Mouse (Mus musculus) telencephalon, adult 2 months (tissue): ENCODE results near the gene Mpzl3.

Experiments used
- DNase-seq: peaks from one replicate; pipeline ENCODE4 v3.0.0-alpha.2; 2011; ENCODE audit warnings: low read depth, low spot score

Gene Mpzl3

GRCm38 (mm10) chr9:45042947-45043346 is 12.0 kb upstream of the Mpzl3 start:
- DNase-seq: no peak

DNA sequence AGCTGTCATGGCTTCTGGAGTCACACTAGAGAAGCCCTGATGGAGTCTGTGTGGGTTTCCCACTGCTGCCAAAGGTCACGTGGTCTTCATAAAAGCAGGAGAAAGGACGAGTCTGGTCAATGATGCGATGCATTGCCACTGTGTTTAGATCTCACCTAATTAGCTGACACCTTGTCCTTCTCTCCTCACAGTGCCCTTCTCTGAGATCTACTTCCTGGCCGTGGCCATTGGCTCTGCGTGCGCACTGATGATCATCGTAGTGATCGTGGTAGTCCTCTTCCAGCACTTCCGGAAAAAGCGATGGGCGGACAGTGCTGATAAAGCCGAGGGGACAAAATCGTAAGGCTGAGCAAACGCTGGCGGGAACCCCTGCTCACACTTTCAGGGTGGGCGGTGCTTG is 8.0 kb upstream of the Mpzl3 start:
- no peak for DNase-seq

DNA sequence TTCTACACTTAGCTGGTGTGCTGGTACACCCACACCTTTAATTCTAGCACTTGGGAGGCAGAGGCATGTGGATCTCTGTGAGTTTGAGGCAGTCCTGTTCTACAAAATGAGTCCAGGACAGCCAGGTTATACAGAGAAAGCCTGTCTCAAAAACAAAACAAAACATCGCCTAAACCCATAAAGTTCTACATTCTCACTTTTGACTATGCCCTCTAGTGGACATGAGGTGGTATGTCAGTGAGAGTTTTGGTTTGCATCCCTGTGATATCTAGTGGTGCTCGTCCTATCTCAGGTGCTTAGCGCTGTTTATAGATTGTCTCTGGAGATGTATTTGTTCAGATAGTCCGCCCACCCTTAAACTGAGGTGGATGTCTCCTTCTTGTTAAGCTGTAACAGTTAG is 6.5 kb upstream of the Mpzl3 start:
- DNase-seq: no peak

- DNase-seq: no peak
Measured at GRCm38 (mm10) chr9:45049731-45050130, 5.3 kb upstream of the Mpzl3 start.

GRCm38 (mm10) chr9:45050301-45050700 is 4.7 kb upstream of the Mpzl3 start:
- DNase-seq: no peak

DNA sequence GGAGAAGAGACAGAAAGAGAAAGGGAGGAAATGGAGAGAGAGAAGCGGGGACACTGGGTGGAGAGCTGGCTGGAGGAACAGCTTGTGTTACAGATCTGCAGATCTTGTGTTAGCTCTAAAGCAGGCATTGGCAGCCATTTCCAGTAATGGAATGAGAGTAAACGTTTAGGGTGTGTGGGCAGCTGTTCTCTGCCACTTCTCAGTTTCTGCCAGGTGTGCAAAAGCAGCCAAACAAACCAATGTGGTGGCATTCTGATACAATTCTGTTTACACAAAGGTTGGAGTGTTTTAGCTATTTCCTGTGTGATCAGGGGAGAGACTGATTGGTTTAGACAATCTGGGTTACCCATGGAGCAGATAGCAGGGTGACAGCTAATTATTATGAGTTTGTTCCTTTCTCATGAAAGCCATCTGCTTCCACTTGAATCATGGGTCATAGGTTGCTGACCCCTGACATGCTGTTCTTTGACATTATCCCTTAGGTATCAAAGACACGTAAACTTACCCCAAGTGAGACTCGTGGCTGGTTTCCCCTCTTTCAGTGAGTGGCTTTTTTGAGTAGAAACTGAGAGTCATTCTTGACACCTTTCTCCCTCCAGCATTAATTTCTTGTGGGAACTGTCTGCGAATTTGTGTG is 3.4 kb downstream of the Mpzl3 start:
- no peak for DNase-seq

DNA sequence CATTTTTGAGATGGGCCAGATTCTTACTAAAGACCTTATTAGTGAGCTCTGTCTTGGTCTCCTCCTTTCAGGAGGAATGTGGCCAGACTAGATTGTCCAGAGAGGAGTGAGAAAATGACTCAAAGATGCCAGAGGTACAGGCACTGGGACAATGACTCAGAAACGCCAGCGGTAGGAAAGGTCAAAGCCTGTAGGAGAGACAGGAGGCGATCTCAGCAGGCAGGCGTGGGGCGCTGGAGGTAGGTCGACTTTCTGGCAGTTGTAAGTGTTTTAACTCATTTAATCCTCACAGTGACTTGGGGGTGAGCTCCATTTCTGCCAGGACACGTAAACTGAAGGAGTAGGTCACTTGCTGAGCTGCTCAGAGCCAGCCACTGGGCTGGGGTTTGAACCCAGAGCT is 5.2 kb downstream of the Mpzl3 start:
- no peak for DNase-seq

GRCm38 (mm10) chr9:45062677-45063076 is 7.7 kb downstream of the Mpzl3 start:
- no peak for DNase-seq

DNA sequence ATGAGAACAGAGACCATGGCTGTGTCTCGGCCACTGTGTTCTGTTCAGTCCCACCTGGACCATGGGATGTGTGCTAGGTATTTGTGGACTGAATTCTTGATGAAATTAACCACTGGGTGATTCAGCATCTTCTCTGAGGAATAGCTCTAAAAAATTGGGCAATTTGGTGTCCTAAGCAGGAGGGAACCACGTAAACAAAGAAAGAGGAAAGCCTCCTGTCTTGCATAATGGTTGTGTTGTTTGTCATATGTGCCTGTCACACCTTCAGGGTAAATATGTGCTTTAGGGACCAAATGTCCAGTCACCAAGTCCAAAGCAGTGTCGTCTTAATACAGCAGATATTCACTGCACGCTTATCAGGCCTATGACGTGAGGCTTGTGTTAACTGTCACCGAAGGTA is 9.4 kb downstream of the Mpzl3 start:
- DNase-seq: no peak

DNA sequence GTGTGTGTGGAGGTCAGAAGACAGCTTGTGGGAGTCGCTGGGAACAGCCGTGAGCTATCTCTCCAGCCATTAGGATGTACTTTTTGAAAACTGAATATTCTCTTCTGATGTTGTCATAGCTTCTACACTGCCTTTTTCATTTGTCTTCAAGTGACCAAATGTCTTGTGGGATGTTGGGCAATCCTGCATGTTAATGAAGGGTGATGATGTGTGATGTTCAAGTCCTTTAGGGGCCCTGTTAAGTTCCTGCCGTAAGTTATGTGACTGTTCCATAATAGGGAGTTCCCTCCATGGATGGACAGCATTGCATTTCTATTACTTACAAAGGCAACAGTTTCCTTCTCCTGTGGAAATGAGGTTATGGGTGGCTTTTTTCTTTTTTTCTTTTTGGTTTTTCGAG is 11.7 kb downstream of the Mpzl3 start:
- DNase-seq: no peak

- DNase-seq: no peak
Measured at GRCm38 (mm10) chr9:45071800-45072199, 16.8 kb downstream of the Mpzl3 start.

GRCm38 (mm10) chr9:45077859-45078258 is 22.9 kb downstream of the Mpzl3 start:
- DNase-seq: no peak

- DNase-seq: no peak
Measured at GRCm38 (mm10) chr9:45079011-45079410, 24.0 kb downstream of the Mpzl3 start, which contains the start of gene Jaml. Gene Jaml, plus strand, starts transcription at chr9:45079183.

GRCm38 (mm10) chr9:45083132-45083531 is 28.1 kb downstream of the Mpzl3 start:
- DNase-seq: no peak

GRCm38 (mm10) chr9:45084556-45084955 is 29.6 kb downstream of the Mpzl3 start:
- DNase-seq: no peak

DNA sequence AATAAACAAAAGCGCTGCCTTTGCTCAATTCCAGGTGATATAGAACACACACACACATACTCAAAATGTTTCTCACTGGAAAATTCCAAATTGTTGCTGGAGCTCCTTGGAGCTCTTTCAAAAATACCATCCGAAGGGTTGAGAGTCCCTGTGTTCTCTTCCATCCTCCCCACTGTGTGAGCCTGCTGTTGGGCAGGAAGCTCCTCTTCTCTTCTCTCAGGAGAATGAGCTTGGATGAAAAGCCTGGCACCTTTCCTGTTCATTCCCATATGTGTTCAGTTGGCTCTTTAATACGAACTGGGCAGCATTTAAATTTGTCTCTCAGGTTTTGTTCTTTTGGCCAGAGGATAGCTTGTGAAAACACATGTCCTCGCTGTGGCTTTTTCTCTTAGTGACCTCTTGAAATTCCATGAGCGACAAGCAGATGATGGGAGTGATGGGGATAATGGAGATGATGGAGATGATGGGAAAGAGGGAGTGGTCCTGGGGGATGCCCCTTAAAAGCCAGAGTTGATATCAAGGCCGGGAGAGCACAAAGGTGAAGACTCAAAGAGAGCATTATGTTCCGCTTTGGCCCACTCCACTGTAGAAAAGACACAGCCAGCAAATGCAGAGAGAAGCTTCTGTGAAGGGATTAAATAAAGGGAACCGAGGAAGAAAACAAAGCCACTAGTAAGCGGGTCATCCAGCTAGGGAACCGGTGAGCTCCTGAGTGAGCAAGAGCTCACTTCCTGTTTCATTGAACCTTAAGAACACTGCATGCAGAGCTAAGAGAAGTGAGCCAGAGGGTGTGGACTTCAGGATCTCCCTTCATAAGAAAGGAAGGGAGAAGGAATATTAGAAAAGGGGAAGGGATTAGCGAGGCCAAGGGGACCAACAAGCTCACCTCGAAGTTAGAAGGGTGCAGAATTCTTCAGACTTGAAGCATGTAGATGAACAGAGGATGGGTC is 31.0 kb downstream of the Mpzl3 start:
- DNase-seq: peak; percentile 12

DNA sequence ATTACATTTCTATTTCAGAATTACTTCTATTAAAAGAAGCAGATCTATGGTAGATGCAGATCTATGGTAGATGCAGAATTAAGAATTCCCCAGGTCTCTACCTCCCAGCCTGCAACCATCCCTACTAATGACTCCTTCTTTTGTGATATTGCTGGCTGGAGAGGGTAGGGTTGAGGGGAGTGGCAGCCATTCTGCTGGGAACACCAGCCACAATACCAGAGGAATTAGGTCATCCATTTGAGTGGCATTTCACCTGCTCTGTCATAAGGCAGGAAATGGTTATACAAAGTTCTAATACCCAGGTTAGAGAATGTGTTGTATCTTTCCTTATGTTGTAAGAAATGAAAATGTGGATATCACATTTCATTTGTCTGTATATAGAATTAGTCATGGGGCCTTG is 33.1 kb downstream of the Mpzl3 start:
- DNase-seq: no peak

DNA sequence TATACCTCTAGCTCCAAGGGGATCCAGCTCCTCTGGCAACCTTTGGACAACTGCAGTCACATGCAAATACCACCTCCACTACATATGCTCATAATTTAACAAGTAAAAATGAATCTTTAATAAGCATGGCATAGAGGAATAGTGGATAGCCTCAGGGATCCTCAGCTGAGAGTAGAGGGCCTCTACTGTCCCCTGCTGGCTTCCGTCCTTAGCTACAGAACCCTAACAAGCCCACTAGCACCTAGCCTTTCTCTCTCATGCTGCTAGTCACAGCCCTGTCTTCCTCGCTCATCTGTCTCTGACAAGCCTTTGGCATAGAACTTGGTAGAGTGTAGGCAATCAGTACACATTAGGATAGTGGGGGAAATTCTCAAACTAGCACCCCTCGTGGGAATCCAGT is 35.8 kb downstream of the Mpzl3 start:
- DNase-seq: no peak

DNA sequence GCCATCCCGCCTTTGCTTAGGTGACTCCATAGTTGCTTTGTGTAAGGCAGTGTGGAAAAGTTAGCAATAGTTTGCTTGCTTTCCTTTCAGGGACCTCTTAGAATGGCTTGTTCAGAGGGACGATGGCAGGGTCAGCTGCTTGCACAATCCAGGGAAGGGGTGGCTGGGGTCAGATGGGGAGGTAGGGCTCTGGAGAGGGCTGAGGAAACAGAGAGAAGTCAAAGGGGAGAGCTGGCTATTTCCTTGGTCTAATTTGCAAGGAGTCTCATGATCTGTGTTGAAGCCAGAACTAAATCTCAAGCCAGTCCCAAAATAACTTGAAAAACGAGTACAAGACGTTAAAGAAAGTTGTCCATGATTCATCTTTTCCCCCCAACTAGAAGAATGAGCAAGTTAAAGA is 37.7 kb downstream of the Mpzl3 start:
- DNase-seq: no peak

- no peak for DNase-seq
Measured at GRCm38 (mm10) chr9:45095149-45095937, 40.4 kb downstream of the Mpzl3 start.

GRCm38 (mm10) chr9:45097877-45098276 is 42.9 kb downstream of the Mpzl3 start:
- no peak for DNase-seq

DNA sequence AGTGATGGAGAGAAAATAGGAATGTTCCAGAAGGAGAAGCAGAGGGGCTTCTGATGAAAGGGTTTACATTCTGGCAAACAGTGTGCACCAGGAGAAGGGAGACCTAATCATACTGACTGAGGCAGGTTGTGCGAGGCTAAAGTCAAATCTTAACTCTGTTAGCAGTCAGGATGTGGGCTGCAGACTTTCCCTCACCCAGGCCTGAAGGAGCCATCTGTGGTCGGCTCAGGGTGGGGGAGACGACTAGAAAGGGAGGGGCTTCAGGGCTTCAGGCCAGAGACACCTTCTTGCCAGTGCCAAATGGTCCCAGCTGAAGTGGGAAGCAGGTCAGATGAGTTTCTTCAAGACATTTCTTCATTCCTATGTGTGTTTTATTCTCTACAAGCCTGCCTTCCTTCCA is 43.4 kb downstream of the Mpzl3 start:
- no peak for DNase-seq
